Mouse (Mus musculus) heart, adult 18-20 months (tissue): ENCODE measurements around the gene Ramp1. TPM values are rescaled to one million over a fixed set of nuclear protein-coding genes. Genes with fewer than 3 reads are reported as not detected.
A peak's percentile ranks its signal among the peaks of the same experiment; 100 is the strongest.

Experiments used
- DNase-seq, 2 experiments: peaks; one replicate each; pipeline ENCODE4 v3.0.0; 2021 to 2022; ENCODE audit warnings: mixed read lengths in 1 of 2
- long read RNA-seq, 2 experiments: library from polyadenylated mRNA; stranded (forward); transcript quantifications; one replicate each; pipeline ENCODE4 v2.0.0; 2021
- total RNA-seq, 2 experiments: library from RNA; stranded (reverse); gene quantifications; 2 replicates each; pipeline ENCODE4 v1.2.3; 2021

Ramp1 gene
- 1 to 10 TPM; 7.3 to 7.8 TPM for total RNA-seq
- long read RNA-seq, experiment 1, transcript Ramp1-201 (3 exons, 2,325 nt), result major isoform, 8 of 9 reads
- long read RNA-seq, experiment 1, partial matches to known transcripts, result 1 of 9 reads
- long read RNA-seq, experiment 1, other reads (novel, unspliced or antisense), result 0 of 9 reads
- long read RNA-seq, experiment 2, partial matches to known transcripts, result 0 of 5 reads
- long read RNA-seq, experiment 2, other reads (novel, unspliced or antisense), result 1 of 5 reads

GRCm38 (mm10) chr1:91179533-91180173 lies at the start of gene Ramp1:
Ramp1 (plus strand) TSS chr1:91179822.
- peak; percentile 22 to 43 for DNase-seq

GRCm38 (mm10) chr1:91137036-91137435 lies 42.6 kb upstream of the Ramp1 start:
- DNase-seq, result no peak

- DNase-seq, result no peak
Observed at GRCm38 (mm10) chr1:91144813-91145212, 34.8 kb upstream of the Ramp1 start, which contains the start of gene Rbm44. Rbm44 (plus strand) TSS chr1:91145089.

GRCm38 (mm10) chr1:91151509-91151908 lies 28.1 kb upstream of the Ramp1 start:
- DNase-seq, result no peak

GRCm38 (mm10) chr1:91166798-91167197 lies 12.8 kb upstream of the Ramp1 start:
- DNase-seq, result no peak

- no peak for DNase-seq
Observed at GRCm38 (mm10) chr1:91169157-91169556, 10.5 kb upstream of the Ramp1 start.

GRCm38 (mm10) chr1:91174796-91175195 lies 4.8 kb upstream of the Ramp1 start:
- no peak for DNase-seq

GRCm38 (mm10) chr1:91176026-91176425 lies 3.6 kb upstream of the Ramp1 start:
- DNase-seq, result no peak

- DNase-seq, result peak; percentile 57 to 63
Observed at GRCm38 (mm10) chr1:91176871-91177270, 2.8 kb upstream of the Ramp1 start.

GRCm38 (mm10) chr1:91179086-91179485 lies 536 bp upstream of the Ramp1 start:
- peak; percentile 74 to 80 for DNase-seq

GRCm38 (mm10) chr1:91180174-91180565 lies 548 bp downstream of the Ramp1 start:
- DNase-seq, result no peak

GRCm38 (mm10) chr1:91180723-91181122 lies 1.1 kb downstream of the Ramp1 start:
- DNase-seq, result peak in 1 of 2 experiments; percentile 20

- DNase-seq, result no peak
Observed at GRCm38 (mm10) chr1:91181261-91181660, 1.6 kb downstream of the Ramp1 start.

GRCm38 (mm10) chr1:91181784-91182450 lies 2.3 kb downstream of the Ramp1 start:
- DNase-seq, result peak; percentile 25 to 28

GRCm38 (mm10) chr1:91183305-91183704 lies 3.7 kb downstream of the Ramp1 start:
- no peak for DNase-seq

GRCm38 (mm10) chr1:91186677-91187076 lies 7.1 kb downstream of the Ramp1 start:
- no peak for DNase-seq

- peak in 1 of 2 experiments; percentile 21 for DNase-seq
Observed at GRCm38 (mm10) chr1:91187315-91187714, 7.7 kb downstream of the Ramp1 start.

- no peak for DNase-seq
Observed at GRCm38 (mm10) chr1:91187786-91188640, 8.4 kb downstream of the Ramp1 start.

- no peak for DNase-seq
Observed at GRCm38 (mm10) chr1:91188851-91189460, 9.3 kb downstream of the Ramp1 start.

GRCm38 (mm10) chr1:91192184-91192583 lies 12.6 kb downstream of the Ramp1 start:
- no peak for DNase-seq

GRCm38 (mm10) chr1:91193242-91193641 lies 13.6 kb downstream of the Ramp1 start:
- no peak for DNase-seq

- no peak for DNase-seq
Observed at GRCm38 (mm10) chr1:91193680-91194079, 14.1 kb downstream of the Ramp1 start.
